Mouse (Mus musculus): ENCODE data around the gene Hrk. TPM values are rescaled to one million over a fixed set of nuclear protein-coding genes. Genes with fewer than 3 reads are reported as not detected.

Gene Hrk
- total RNA-seq, 2 experiments from 2014 or later, result 0.56 to 0.88 TPM

- no peak for DNase-seq (ENCODE audit: low spot score)
- intact Hi-C loops (cut with DNase I), result no loop called here
These were observed 7.5 kb upstream of the Hrk start for GRCm38 (mm10) chr5:118156976-118157375.

DNA sequence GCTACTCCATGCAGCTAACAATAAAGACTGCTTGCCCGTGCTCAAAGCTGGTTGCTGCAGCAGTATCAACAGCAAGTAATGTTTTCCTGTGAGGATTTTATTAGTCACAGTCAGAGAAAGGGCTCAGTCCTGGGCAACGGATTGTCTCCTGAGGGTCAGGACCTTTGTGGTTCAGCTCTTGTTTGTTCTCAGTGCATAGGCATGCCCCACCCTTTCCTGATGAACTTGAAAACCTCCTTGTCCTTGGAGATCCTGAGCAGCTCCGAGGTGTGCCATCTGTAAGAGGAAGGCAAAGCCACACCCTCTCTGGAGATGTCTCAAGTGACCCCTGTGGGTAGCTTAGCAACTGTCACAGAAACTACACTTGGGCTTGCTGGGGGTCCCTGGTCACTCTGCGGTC is 3.8 kb upstream of the Hrk start:
- DNase-seq (ENCODE audit: low spot score), result no peak
- intact Hi-C loops (cut with DNase I), result loop anchor here (10.0 kb wide), 1 partner anchor 156 kb away; no protein-coding TSS in a partner anchor

DNA sequence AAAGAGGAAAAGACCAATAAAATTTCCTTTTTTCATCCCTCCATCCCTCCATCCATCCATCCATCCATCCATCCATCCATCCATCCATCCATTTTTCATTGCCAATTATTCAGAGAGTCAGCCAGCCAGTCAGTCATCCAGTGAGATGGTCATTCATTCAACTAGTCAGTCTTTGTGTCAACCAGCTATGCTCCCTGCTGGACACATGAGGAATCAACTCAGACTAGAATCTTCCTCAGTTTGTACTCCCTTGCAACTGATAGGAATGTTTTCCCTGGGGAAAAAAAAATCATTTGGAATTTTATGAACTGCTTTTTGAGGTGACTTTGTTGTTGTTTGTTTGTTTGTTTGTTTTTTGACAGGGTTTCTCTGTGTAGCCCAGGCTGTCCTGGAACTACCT is 1.0 kb downstream of the Hrk start:
- no peak for DNase-seq (ENCODE audit: low spot score)
- intact Hi-C loops (cut with DNase I), result loop anchor here (10.0 kb wide), 1 partner anchor 161 kb away; no protein-coding TSS in a partner anchor

DNA sequence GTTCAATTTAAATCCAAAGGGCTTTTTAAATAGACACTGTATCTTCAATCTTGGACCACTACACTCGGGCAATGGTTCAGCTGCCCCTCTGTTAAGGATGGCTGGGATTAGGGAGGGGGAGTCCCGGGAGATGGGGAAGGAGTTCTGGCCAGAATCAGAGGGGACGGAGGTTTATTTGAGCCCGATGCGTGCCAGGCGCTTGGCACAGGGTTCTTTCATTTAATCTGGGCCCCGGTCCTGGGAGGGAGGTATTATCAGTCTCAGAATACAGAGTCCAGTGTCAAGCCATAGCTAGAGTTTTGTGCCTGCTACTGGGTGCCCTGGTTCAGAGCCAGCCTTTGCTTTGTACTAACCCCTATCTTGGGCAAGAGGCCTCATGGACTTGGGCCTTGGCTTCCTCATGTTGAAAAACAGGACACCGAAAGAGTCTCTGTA is 3.1 kb downstream of the Hrk start:
- no peak for DNase-seq (ENCODE audit: low spot score)
- intact Hi-C loops (cut with DNase I), result loop anchor here (10.0 kb wide), 1 partner anchor 163 kb away; no protein-coding TSS in a partner anchor

DNA sequence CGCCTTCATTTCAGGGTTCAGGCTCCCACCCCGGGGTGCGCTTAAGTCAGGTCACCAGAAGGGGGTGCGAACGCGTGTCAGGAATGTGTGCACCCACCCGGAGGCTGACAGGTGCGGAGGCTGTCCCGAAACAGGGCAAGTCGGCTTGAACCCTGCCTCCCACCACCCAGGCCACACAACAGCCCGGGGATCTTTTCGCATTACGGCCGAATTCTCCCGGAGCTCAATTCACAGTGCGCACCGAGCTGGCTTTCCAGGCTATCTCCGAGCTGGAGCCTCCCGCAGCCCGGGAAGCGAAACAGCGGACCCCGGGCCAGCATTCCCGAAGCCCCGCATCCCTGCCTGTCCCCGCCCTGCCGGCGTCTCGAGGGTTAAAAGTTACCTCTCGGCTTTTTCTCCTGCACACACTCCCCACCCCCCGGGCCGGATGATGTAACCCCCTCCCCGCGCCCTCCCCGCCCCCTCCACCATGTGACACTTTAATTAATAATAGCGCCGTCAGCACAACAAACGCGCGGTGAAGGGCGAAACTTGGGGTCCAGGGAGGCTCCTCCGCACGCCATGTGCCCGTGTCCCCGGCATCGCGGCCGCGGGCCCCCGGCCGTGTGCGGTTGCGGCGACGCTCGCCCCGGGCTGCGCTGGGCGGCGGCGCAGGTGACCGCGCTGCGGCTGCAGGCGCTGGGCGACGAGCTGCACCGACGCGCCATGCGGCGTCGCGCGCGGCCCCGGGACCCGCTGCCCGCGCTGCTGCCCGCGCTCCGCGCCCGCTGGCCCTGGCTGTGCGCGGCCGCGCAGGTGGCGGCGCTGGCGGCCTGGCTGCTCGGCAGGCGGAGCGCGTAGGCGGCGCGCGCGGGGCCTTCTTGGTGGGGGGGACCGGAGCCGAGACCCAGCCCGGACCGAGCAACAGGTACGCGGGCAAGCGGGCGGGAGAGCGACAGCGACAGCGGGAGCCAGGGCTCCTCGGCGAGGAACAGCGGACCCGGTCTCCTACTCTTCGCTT is 5.1 kb downstream of the Hrk start:
- intact Hi-C loops (cut with DNase I), result loop anchor here (5.0 to 10.0 kb wide), 2 partner anchors 73 to 165 kb away; no protein-coding TSS in a partner anchor
- no peak for DNase-seq (ENCODE audit: low spot score)

- DNase-seq (ENCODE audit: low spot score), result no peak
- intact Hi-C loops (cut with DNase I), result loop anchor here (5.0 kb wide), 1 partner anchor 71 kb away; no protein-coding TSS in a partner anchor
These were observed 6.6 kb downstream of the Hrk start for GRCm38 (mm10) chr5:118170888-118171529.

- no peak for DNase-seq (ENCODE audit: low spot score)
- intact Hi-C loops (cut with DNase I), result loop anchor here (5.0 kb wide), 1 partner anchor 71 kb away; no protein-coding TSS in a partner anchor
These were observed 7.2 kb downstream of the Hrk start for GRCm38 (mm10) chr5:118171665-118172064.

DNA sequence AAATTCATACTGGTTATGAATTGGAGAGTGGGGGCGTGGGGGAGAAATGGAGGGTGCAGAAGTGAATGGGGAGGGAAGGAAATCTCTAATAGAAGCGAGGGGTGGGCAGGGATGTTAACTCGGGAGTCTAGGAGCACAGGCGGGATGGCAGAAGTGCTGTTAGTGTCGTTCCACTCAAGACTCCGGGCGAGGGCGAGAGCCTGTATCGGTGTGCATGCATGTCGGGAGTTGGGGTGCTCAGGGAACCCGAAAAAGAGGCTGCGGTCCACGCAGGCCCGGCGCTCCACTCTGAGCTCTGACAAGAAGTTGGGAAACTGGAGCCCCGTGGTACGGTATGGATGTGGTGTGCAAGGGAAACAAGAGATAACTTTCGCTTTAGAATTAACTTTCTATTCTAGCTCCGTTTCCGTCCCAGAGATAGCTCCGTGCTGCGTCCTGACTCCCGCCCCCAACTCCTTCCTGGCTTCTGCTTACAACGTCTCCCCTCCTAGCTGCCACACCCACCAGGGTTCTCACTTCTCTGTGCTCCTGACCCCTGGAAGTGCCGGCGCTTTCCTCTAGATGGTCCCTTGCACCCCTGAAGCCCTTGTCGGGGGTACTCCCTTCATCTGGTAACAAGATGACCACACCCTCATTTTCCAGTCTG is 7.8 kb downstream of the Hrk start:
- no peak for DNase-seq (ENCODE audit: low spot score)
- intact Hi-C loops (cut with DNase I), result loop anchor here (5.0 kb wide), 1 partner anchor 70 kb away; no protein-coding TSS in a partner anchor

DNA sequence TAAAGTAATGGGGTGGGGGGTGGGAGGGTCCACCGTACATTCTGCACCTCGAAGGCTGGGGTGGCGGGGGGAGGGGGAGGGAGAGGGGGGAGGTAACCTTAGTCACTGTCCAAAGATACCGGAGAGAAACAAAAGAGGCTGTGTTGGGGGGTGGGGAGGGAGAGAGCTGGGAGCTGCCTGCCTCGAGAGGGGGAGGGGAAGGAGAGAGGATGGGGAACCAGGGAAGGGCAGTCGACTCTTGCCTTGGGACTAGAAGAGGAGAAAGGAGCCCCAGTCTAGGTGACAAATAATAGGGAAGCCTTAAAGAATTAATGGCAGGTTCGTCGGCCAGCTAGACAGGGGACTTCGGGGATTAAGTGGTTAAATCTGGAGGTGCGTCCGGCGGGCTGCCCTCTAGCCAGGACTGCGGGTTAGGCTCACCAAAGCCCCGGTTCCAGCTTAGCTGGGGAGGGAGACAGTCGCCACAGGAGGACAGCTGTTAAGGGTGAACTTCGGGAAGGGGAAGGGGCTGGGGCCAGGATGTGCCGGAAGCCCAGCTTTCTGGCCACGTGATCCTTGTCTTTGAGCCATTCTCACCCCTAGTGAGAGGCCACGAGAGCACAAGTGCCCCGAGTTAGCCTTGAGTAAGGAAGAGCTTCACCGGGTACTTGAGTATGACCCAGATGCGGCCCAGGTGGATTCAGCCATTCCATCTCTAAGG is 10.0 kb downstream of the Hrk start:
- intact Hi-C loops (cut with DNase I), result loop anchor here (5.0 kb wide), 1 partner anchor 68 kb away; no protein-coding TSS in a partner anchor

GRCm38 (mm10) chr5:118175137-118175536 is 10.7 kb downstream of the Hrk start:
- intact Hi-C loops (cut with DNase I), result no loop called here
- DNase-seq (ENCODE audit: low spot score), result no peak

More for the DNA sequence above, 10.0 kb downstream of the Hrk start:
- no peak for DNase-seq (ENCODE audit: low spot score)

DNA sequence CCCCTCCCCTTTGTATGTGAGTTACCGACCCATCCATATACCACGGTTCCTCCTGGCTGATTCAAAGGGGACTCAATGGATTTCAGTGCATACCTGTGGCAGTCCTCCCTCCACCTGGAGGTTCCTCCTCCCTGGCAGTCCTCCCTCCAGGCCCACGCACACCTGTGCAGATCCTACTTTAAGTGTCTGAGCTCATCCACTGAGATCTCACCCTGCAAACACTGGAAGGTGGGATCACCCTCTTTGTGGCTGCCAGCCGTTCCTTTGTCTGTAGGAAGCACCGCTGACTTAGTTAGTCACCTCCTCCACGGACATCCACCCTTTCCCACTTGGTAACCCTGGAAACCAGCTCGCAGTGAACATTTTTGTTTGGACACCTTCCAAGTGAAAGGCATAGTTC is 13.2 kb downstream of the Hrk start:
- no peak for DNase-seq (ENCODE audit: low spot score)
- intact Hi-C loops (cut with DNase I), result no loop called here

GRCm38 (mm10) chr5:118186903-118187633 is 22.6 kb downstream of the Hrk start:
- no peak for DNase-seq (ENCODE audit: low spot score)
- intact Hi-C loops (cut with DNase I), result no loop called here

GRCm38 (mm10) chr5:118188356-118188755 is 23.9 kb downstream of the Hrk start:
- intact Hi-C loops (cut with DNase I), result no loop called here
- DNase-seq (ENCODE audit: low spot score), result no peak

DNA sequence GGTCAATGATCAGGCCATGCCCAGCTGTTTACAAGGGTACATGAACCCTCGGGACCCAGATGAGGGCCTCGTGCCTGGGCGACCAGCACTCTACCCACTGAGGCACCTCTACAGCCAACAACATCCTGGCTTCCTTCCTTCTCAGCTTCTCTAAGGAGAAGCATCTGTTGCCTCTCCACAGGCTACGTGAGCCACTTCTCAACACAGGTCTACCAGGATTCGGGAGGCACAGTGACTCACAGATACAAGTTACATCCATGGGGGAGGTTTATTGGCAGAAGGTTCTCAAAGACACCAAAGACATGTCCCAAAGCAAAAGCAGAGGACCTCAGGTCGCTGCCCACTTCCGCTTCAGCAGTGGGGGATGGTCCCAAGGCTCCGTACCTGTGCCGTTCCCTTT is 26.0 kb downstream of the Hrk start:
- no peak for DNase-seq (ENCODE audit: low spot score)
- intact Hi-C loops (cut with DNase I), result no loop called here

- intact Hi-C loops (cut with DNase I), result no loop called here
- no peak for DNase-seq (ENCODE audit: low spot score)
These were observed 27.8 kb downstream of the Hrk start for GRCm38 (mm10) chr5:118192221-118192620.

DNA sequence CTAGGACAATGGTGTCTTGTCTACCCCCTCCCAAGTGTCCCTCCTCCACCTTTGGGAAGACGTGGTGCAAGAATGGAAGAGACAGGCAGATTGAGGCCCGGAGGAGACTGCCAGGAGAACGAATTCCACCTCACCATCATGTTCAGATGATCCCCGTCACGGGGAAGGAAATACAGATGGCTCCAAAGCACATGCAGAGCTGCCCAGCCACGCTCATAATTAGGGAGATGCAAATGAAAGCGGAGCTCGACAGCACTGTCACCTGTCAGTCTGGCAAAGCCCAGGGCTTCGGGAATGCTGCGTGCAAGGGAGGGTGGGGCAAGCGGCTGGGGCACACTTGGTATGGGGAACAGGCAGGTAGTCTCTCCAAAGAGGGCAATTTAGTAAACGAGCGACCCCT is 33.0 kb downstream of the Hrk start:
- intact Hi-C loops (cut with DNase I), result no loop called here
- no peak for DNase-seq (ENCODE audit: low spot score)

- intact Hi-C loops (cut with DNase I), result no loop called here
- no peak for DNase-seq (ENCODE audit: low spot score)
These were observed 35.2 kb downstream of the Hrk start for GRCm38 (mm10) chr5:118199670-118200069.

- no peak for DNase-seq (ENCODE audit: low spot score)
- intact Hi-C loops (cut with DNase I), result no loop called here
These were observed 40.4 kb downstream of the Hrk start for GRCm38 (mm10) chr5:118204675-118205440.
